Mouse (Mus musculus) G1E (cell line): ENCODE data around the gene Zfp385a. TPM values are rescaled to one million over a fixed set of nuclear protein-coding genes. Genes with fewer than 3 reads are reported as not detected.

Experiments
- ATAC-seq: 2 replicates; pipeline ENCODE4 v1.8.0; 2016; ENCODE audit warnings: mild to moderate bottlenecking; ENCODE audit not compliant: insufficient number of reproducible peaks, poor library complexity, low FRiP score, severe bottlenecking; ENCODE audit errors: extremely low read depth
- DNase-seq: peaks from one replicate; pipeline ENCODE4 v3.0.0; 2012; ENCODE audit warnings: low spot score
- H3K27me3 ChIP-seq: 2 replicates; pipeline ENCODE4 v1.6.1; 2012; ENCODE audit warnings: mild to moderate bottlenecking, low read length, inconsistent platforms; ENCODE audit not compliant: insufficient read depth
- H3K36me3 ChIP-seq: replicated peaks from 2 replicates; pipeline ENCODE3; 2012; ENCODE audit warnings: mild to moderate bottlenecking, inconsistent platforms
- H3K4me1 ChIP-seq: 2 replicates; pipeline ENCODE4 v1.6.1; 2012; ENCODE audit warnings: low read depth, low read length, inconsistent platforms, mixed read lengths; ENCODE audit not compliant: insufficient read depth
- H3K4me3 ChIP-seq: 2 replicates; pipeline ENCODE4 v1.5.1; 2012; ENCODE audit warnings: low read depth, mild to moderate bottlenecking, inconsistent platforms, low read length, moderate library complexity, mixed read lengths
- H3K9me3 ChIP-seq: replicated peaks from 2 replicates; pipeline ENCODE4 v1.6.1; 2012; ENCODE audit warnings: inconsistent platforms
- CTCF ChIP-seq: IDR thresholded peaks from 2 replicates; pipeline ENCODE4 v1.5.1; 2012; ENCODE audit warnings: low read depth, low read length, inconsistent platforms, mixed read lengths
- GATA1 ChIP-seq: IDR thresholded peaks from 2 replicates; pipeline ENCODE4 v1.6.1; 2012; ENCODE audit warnings: borderline replicate concordance, low read length, inconsistent platforms, mixed read lengths
- GATA2 ChIP-seq: IDR thresholded peaks from 2 replicates; pipeline ENCODE4 v1.6.1; 2012; ENCODE audit warnings: low read depth, low read length, inconsistent platforms, borderline replicate concordance
- POLR2AphosphoS5 ChIP-seq: IDR thresholded peaks from 2 replicates; pipeline ENCODE4 v1.6.1; 2012; ENCODE audit warnings: low read depth, low read length, inconsistent platforms; ENCODE audit not compliant: insufficient replicate concordance
- TAL1 ChIP-seq: conservative IDR thresholded peaks from 2 replicates; pipeline ENCODE4 v1.6.1; 2012; ENCODE audit warnings: low read depth, low read length, inconsistent platforms, mixed read lengths
- polyA plus RNA-seq: library from polyadenylated mRNA; stranded (reverse); fragments of >175 nt; gene quantifications from 2 replicates; pipeline ENCODE4 v1.2.3, GENCODE M21; 2012
- total RNA-seq, 2 experiments: library from RNA; stranded (forward) in 1 of 2; stranded (reverse) in 1 of 2; fragments of 200-1000 nt in 1 of 2; fragments of >200 nt in 1 of 2; fragmentation: Nextera tagmentation in 1 of 2; gene quantifications; 2 replicates each; pipeline ENCODE4 v1.2.3; 2014 to 2017

Zfp385a gene
- total and polyA plus RNA-seq, 3 experiments, result 2.0 to 483 (median 74.3) TPM

DNA sequence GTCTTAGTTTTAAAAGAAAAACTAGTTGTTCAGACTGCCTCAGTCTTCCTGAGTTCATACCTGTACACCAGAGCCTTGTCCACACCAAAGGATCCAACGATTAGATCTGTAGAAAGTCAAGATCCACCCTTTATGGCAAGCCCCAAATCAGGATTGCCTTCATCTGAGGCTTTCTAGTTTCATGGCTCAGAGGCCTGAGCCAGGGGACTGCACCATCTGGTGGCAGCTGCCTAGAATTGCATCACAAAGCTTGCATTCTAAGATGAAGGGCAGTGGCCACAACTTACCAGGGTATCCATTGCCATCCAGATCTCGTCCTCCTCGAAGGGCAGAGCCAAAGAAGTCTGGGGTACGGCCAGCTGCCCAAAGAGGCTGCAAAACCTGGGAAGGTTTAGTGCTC lies 13.0 kb upstream of the Zfp385a start:
- Histone ChIP-seq H3K36me3 (peaks cover 98% of the 10 kb centered on the region), H3K9me3 (no peaks in the 10 kb centered on the region), H3K4me1 (0 out of 2 replicates have a peak, but pooled peaks cover 2% of the 10 kb centered on the region), H3K4me3 (no peak overlapping the region), H3K27me3 (peaks cover 56% of the 10 kb centered on the region)
- DNase-seq (no peak), ATAC-seq (peak; percentile 57; the same call in 1 of the 2 replicates)
- TF ChIP-seq GATA2, result no peak
- peak; percentile 89 for TF ChIP-seq CTCF
- TF ChIP-seq GATA1, result no peak
- TF ChIP-seq TAL1, result no peak

DNA sequence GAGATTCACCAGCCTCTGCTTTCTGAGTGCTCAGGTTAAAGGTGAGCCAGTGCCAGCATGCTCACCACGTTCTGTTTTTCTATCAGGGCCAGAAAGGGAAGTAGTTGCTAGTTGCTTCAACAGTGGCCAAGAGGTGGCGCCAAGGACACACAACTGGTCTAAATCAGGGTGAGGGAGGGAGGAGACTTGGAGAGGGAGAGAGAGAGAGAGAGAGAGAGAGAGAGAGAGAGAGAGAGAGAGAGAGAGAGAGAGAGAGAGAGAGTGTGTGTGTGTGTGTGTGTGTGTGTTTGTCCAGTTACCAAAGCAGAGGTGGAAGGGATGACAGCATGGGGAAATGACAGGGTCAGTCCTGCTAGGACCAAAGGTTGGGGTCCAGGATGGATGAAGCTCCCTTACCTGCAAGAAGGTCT lies 7.4 kb upstream of the Zfp385a start:
- ATAC-seq (0 out of 2 replicates have a peak, but pooled peaks have one; percentile 55), DNase-seq (peak; percentile 79)
- no peaks in the 10 kb centered on the region for H3K9me3 ChIP-seq
- H3K4me1 ChIP-seq, result peaks cover 26% of the 10 kb centered on the region
- H3K36me3 ChIP-seq, result peaks cover 96% of the 10 kb centered on the region
- peaks cover 43% of the 10 kb centered on the region for H3K27me3 ChIP-seq
- TF ChIP-seq POLR2AphosphoS5, result no peak
- H3K4me3 ChIP-seq, result no peak overlapping the region

- no peaks in the 10 kb centered on the region for H3K9me3 ChIP-seq
- no peak for TF ChIP-seq GATA2
- TF ChIP-seq GATA1, result no peak
- peaks cover 41% of the 10 kb centered on the region for H3K4me1 ChIP-seq
- peaks cover 35% of the 10 kb centered on the region for H3K27me3 ChIP-seq
- ATAC-seq, result no peak
- no peak for DNase-seq
- peaks cover 86% of the 10 kb centered on the region for H3K36me3 ChIP-seq
- no peak overlapping the region for H3K4me3 ChIP-seq
These were observed 5.9 kb upstream of the Zfp385a start for GRCm38 (mm10) chr15:103345789-103346188.

- H3K4me1 ChIP-seq, result peaks cover 57% of the 10 kb centered on the region
- no peaks in the 10 kb centered on the region for H3K9me3 ChIP-seq
- no peak for ATAC-seq
- no peak for TF ChIP-seq GATA1
- no peak for TF ChIP-seq GATA2
- TF ChIP-seq CTCF, result no peak
- TF ChIP-seq TAL1, result no peak
- TF ChIP-seq POLR2AphosphoS5, result no peak
- peaks cover 68% of the 10 kb centered on the region for H3K36me3 ChIP-seq
- no peak overlapping the region for H3K4me3 ChIP-seq
- H3K27me3 ChIP-seq, result peaks cover 20% of the 10 kb centered on the region; the same call in 1 of the 2 replicates
- no peak for DNase-seq
These were observed 3.7 kb upstream of the Zfp385a start for GRCm38 (mm10) chr15:103343556-103343955.

- DNase-seq (no peak), ATAC-seq (no peak)
- Histone ChIP-seq H3K27me3 (peaks cover 20% of the 10 kb centered on the region; the same call in 1 of the 2 replicates), H3K4me1 (peaks cover 62% of the 10 kb centered on the region), H3K9me3 (no peaks in the 10 kb centered on the region), H3K36me3 (peaks cover 69% of the 10 kb centered on the region), H3K4me3 (no peak overlapping the region)
- TF ChIP-seq GATA2, result no peak
- TF ChIP-seq CTCF, result no peak
- TF ChIP-seq GATA1, result no peak
- no peak for TF ChIP-seq TAL1
- TF ChIP-seq POLR2AphosphoS5, result no peak
These were observed 3.1 kb upstream of the Zfp385a start for GRCm38 (mm10) chr15:103343008-103343407.

- ATAC-seq (no peak), DNase-seq (no peak)
- H3K4me3 ChIP-seq, result no peak overlapping the region
- H3K27me3 ChIP-seq, result peaks cover 16% of the 10 kb centered on the region; the same call in 1 of the 2 replicates
- H3K9me3 ChIP-seq, result no peaks in the 10 kb centered on the region
- peak; percentile 70 for TF ChIP-seq CTCF
- TF ChIP-seq POLR2AphosphoS5, result no peak
- peaks cover 65% of the 10 kb centered on the region for H3K4me1 ChIP-seq
- H3K36me3 ChIP-seq, result peaks cover 69% of the 10 kb centered on the region
These were observed 2.5 kb upstream of the Zfp385a start for GRCm38 (mm10) chr15:103342415-103342814.

DNA sequence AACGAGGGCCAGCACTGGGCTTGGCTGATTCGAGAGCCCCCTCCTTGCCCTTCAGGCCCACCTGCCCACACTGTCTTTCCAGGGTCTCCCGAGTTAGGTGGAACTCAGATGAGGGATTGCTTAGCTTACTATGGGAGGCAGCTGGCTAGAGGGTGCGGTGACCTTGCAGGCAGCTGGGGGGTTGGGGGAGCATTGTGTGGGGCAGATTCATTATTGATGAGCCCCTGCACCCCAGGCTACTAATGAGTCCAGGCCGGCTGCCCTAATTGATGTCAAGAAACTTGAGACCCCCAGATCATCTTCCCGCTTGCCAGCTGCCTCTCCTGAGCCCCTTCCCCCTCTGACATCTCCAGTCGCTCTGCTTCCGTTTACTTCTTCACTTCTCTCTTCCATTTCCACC lies 1.7 kb upstream of the Zfp385a start:
- H3K9me3 ChIP-seq, result no peaks in the 10 kb centered on the region
- DNase-seq (no peak), ATAC-seq (no peak)
- H3K4me3 ChIP-seq, result no peak overlapping the region
- peaks cover 69% of the 10 kb centered on the region for H3K36me3 ChIP-seq
- peaks cover 16% of the 10 kb centered on the region; the same call in 1 of the 2 replicates for H3K27me3 ChIP-seq
- TF ChIP-seq CTCF (no peak), GATA2 (no peak), POLR2AphosphoS5 (no peak), GATA1 (no peak), TAL1 (no peak)
- peaks cover 70% of the 10 kb centered on the region for H3K4me1 ChIP-seq
